Mouse (Mus musculus) right cerebral cortex, postnatal 36 days (tissue): ENCODE results near the gene Ube2d3.

Source experiments
- DNase-seq, 2 experiments: peaks; one replicate each; pipeline ENCODE4 v3.0.0; 2022; ENCODE audit warnings: low spot score in 2 of 2, mixed read lengths in 1 of 2

Ube2d3 gene

DNA sequence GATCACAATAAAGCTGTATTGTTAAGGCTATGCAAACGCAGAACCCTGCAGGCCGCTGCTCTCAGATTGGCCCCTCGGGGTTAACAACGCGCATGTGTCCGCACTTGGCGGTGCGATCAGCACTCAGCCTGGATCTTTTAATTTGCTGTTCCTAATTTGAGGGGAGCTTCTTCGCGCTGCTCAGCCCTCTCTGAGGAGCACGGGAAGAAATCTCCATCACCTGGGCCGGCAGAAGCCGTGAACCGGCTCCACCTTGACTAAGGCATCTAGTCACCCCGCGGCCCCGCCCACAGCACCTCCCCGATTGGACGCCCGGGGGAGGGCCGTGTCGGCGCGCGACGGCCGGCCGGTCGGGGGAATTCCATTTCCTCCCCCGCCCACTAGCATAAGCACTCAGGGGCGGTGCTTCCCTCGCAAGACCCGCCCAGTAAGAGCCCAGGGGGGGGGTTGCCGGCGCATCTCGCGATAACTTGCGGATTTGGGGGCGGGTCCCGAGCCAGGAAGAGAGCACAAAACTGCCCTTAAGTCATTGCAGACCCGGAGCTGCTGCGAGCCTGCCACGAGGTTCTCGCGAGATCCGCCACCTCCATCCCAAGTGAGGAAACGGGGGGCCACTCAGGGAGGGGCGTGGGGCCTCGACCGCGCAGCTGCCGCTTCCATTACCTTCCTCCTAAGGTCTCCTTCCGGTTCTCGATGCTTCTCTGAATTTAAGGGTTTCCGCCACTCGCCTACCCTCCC is at the start of gene Ube2d3:
Gene Ube2d3 (plus strand): TSS at position 392 of the 738 bp plus-strand sequence.
- peak; percentile 99 for DNase-seq

DNA sequence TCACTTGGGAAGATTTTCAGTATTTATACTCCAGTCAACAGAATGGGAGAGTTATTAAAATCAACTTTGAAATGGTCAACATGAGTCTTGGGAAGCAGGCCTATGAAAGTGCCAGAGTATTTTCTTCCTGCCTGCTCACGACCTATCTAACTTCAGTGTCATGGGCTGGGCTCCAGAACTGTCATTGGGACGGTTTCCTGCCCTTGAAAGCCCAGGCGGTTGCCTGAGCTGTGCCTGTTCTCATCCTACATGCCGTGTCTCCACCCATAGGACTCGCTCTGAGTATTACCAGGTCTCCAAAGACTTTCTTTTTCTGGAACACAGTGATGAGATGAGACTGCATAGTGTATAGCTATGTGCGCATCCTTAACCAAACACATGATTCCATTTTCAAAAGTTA is 44.8 kb upstream of the Ube2d3 start:
- DNase-seq = no peak

DNA sequence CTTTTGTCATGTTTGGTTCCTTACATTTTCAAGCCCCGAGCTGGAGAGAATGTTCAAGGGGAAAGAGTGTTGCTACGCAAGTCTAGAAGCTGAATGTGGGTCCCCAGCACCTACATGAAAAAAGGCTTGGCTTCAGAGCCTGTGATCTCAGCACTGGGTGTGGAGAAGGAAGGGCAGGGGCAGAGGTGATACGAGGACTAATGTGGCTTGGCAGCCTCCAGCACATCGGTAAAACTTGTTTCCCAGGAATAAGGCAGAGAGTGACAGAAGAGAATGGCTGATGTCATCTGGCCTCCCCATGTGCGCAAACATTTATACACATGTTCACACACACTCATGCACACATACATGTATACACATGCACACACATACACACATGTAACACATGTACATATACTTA is 42.9 kb upstream of the Ube2d3 start:
- no peak for DNase-seq

DNA sequence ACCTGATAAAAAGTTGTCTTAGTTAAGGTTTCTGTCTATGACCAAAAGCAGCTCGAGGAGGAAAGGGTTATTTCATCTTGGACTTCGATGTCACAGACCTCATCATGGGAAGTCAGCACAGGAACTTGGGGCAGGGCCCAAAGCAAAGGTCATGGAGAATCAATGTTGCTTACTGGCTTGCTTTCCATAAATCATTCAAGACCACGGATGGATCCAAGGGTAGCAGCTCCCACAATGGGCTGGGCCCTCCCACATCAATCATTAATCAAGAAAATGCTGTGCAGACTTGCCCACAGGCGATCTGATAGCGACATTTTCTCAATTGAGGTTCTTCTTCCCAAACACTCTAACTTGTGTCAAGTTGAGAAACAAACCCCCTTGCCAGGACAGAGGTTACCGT is 41.9 kb upstream of the Ube2d3 start:
- no peak for DNase-seq

DNA sequence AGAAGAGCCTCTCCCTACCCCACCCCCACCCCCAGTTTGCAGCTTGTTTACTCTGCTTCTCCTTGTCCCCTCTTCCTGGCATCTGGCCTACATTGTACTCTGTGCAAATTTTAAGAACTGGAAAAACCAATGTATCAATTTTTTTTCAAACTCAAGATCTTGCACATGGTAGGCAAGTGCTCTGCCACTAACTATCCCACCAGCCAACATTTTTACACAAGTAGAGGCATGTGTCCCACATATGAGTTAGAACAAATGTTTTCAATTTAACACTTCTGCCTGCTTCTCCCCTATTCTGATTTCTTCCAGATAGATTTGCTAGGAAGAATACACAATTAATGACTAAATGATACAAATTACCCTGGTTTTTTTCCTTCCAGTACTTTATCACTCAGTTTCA is 40.8 kb upstream of the Ube2d3 start:
- no peak for DNase-seq

DNA sequence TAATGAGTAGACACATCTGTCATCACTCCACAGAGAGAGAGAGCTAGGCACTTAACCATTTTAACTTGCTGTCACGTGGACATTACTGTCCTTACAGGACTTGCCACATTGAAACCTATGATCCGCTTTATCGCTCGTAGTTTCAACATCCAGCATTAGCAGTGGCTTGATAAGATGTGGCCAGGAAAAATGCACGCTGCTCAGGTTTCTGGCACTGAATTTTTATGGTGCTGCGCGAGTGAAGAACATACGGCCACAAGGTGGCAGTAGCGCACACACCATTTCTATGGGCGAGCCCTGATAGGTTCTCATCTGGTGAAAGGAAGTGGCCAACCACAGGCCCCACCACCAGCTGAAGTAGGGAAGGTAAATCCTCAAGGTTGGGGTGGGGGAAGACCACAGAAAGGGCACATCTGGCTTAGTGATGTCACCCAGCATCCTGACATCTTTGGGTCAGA is 35.7 kb upstream of the Ube2d3 start:
- DNase-seq = peak; percentile 69 to 70

DNA sequence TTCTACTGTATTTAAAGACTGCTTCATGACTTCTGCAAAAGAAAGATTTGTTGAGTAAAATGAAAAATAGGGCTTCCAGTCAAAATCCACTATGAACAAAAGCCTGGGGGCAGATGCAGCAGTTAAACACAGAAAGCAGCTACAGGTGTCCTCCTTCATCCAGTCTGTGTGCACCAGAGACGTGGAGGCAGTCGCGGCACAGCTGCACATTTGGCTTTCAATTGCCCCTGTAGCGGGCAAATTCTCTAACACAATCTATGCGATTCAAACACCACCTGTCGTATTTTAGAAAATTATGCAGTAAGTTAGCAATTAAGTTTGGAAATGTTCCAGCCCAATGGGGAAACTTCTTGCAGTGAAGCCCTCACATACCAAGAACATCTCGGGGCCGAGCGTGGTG is 34.7 kb upstream of the Ube2d3 start:
- DNase-seq = no peak

DNA sequence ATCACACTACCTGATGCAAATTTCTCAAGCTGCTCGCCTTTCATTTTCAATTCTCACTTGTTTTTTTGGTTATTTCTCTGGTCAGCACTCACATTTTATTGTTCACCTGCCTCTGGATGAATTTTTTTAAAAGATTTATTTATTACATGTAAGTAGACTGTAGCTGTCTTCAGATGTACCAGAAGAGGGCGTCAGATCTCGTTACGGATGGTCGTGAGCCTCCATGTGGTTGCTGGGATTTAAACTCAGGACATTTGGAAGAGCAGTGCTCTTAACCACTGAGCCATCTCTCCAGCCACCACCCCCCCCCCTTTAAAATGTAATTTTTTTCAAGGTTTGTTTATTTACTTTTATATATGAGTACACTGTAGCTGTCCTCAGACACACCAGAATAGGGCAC is 34.1 kb upstream of the Ube2d3 start:
- no peak for DNase-seq

DNA sequence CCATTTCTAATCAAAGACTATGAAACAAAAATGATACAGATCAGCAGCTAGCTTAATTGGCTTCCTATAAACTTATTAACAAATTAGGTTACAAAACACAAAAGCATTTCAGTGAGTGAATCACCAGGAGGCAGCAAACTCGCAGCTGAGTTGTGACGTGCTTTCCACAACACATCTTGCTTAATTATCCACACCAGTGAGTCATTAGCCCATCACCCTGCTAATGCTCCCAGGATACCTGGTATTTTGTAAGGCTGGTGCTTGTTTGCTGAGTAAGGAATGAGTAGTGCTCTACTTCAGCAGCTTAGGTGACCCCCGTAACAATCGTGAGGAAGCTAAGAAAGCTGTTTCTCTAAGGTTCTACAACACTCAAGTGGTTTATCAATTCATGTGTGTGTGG is 33.4 kb upstream of the Ube2d3 start:
- no peak for DNase-seq

DNA sequence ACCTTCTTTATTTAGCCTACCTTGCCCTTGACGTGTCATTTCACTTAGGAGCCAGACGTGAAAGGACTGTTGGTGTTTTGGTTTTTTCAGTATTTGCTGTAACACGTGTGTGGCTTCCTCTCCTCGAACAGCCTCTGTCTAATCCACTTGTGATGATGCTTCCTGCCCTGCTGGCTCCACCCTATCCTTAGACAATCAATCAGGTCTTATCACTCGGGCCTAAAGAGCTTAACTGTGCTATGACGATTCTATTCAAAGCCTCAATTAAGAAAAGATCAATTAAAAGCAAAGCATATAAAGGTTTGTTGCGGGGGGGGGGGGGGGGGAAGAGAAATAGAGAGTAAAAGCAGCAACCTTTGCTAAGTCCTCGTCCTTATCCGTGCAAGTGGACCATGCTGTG is 30.6 kb upstream of the Ube2d3 start:
- DNase-seq = no peak

DNA sequence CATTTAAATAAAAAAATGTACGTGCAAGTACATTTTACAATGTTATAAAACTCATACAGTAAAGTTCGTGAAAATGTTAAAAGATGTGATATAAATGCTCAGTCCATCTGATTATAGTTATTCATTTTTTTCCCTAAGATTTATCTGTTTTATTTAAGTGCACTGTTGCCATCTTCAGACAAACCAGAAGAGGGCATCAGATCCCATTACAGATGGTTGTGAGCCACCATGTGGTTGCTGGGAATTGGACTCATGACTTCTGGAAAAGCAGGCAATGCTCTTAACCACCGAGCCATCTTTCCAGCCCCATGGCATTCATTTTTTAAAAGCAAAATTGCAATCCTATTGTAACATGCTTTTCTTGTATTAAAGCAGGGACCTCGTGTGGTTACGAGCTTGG is 28.7 kb upstream of the Ube2d3 start:
- DNase-seq = no peak

DNA sequence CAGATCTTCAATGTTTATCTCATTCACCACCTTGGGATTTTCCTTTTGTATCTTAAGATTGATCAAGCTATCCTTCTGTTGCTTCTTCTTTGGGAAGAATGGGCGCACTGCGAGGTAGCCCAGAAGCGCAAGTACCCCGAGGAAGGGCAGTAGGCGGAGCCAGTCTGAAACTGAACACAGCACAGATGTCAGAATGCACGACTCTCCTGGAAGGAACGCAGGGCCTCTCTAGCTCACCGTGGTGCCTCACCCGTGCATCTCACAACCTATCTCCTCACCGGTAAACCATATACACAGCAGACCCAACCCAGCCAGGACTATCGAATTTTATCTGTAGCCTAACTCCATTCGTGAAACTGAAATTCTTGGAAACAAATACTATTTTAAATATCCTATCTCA is 26.9 kb upstream of the Ube2d3 start:
- DNase-seq = no peak

DNA sequence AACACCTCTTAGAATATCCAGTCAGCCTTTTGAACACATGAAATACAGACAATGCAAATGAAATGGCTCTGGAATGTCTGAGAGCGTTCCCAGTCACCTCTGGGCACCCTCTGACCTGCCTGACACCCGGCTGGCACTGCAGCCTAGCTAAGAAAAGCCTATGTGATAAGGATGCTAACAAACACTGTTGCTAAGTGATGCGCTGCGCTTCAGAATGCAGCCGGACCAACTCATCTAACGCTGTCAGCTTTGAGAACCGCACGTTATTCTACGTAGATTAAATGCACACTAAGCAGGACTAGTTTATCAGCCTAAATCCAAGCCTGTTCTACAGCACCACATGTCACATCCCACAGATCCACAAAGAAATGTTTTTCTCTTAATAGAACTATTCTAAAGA is 26.1 kb upstream of the Ube2d3 start:
- DNase-seq = no peak

DNA sequence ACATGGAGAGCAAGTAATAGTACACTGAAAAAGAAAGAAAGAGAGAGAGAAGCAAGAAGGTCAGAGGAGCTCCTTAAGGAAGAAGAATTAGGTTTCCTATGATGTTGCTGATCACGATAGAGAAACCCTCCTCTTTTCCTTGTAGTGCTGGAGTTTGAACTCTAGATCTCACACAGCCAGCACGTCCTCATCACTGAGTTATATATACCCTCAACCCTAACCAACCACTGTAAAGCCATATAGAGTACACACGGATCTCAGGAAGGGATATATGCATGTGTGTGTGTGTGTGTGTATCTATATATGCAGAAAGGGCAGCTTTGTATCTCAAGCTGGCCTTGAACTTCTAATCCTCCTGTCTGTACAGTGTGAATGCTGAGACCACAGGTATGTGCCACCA is 20.7 kb upstream of the Ube2d3 start:
- no peak for DNase-seq

DNA sequence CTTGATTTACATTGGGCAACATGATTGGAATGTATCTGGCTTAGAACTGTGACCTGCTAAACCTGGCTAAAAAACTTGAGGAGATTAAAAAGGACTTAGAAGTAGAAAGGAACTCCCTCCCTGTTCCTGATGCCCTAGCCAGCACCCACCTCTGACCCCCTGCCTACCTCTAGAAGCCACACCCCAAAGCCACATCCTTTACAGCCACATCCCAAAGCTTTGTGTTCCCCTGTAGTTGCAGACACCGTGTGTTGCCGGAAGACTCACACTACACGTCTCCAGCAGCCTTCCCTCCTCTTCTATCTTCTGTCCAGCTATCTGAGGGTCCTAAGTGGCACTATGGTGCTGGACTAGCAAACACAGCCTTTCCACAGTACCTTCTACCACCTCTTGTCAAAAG is 20.1 kb upstream of the Ube2d3 start:
- no peak for DNase-seq

DNA sequence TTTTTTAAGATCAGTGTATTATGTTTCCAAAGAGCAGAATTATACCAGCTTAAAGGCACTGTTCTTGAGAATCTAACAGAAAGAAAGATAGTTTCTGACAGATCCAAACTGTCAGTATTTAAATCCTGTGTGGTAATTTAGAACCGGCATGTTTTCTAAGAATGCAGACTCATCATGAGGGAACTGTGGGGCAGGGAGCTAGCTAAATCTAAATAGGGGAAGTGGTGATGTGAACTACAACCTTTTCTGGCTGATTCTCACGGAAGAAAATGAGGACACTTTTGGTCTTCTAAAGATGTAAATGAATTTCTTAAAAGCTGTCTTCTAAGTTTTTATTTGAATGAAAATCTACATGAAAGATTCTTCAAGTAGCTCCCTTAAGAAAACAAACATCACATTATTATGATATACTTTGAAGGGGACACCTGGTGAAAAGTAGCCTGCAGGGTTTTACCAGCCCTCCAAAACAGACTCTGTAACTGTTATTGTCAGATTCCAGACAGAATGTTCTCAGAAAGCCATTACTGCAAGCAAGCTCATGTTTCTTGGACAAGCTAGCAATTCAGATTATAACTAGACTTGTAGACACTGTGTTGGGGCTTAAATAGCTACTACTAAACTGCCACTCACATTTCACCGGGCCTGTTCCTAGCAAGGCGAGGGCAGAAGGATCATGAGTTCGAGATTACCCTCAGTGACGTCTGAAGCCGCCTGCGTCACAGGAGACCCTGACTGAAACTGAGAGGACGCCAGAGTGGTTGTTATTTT is 17.2 kb upstream of the Ube2d3 start:
- no peak for DNase-seq

DNA sequence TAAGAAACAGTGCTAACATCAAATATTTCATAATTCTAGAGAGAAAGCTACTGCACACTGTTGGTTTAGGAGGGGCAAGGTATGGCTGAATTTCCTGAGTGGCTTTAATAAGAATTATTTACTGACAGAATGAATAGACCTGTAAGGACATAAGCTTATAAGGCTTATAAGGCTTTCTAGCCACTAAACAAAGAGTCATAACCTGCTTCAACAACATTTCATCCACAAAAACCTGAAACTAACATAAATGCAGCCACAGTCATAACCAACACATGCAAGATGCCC is 16.7 kb upstream of the Ube2d3 start:
- DNase-seq = no peak

DNA sequence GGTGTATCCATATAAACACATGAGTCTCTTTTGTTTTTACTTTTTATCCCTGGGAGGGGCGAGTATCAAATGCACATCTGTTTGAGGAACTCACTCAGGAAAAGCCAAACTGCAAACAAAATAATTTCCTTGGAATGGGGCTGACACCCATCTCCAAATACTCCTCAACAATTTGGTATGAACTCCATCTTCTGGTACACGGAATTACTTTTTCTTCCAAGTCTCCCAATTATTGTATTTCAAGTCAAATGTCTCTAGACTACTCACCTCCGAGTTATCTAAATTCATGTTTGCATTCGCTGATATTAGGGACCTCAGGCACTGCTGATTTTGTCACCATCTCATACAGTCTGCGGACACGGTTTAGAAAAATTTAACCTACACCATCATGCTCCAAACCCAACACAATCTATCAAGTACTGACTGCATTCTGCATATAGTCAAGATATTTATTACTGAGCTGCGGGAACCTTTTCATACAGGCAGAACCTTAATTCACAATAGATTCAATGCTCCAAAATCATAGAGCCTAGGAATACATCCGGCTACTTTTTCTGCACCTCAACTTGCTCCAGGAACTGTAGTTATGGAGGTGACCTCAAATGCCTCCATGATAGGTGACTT is 15.6 kb upstream of the Ube2d3 start:
- no peak for DNase-seq

DNA sequence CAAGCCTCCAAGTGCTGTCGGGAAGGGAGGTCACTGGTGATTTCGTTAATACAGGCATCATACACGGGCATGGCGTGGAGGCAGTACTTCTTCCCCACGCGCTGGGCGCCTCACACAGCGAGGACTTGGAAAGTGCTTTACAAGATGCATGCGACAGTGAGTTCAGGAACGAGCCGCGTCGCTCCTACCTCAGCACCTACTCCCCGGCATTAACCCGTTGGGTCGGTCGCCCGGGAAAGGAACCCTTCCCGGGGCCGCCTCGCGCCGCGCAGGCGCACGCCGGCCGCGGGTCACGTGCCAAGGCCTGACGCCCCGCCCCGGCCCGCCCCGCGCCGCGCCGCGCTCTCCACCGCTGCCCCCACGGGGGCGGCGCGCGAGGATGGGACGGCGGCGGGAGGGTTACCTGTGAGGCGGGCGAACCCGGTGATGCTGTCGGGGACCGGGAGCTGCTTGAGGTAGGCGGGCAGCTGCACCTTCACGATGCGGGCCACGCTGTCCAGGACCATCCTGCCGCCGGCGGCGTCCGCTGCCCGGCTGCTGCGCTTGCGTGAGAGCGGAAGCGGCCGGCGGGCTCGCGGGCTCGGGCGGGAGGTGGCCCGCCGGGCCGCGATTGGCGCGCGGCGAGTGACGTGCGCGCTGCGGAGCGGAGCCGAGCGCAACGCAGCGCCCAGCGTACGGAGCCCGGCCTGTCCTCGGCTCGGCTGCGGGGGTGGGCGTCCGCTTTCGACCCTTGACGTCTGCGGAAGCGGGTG is 14.9 kb upstream of the Ube2d3 start:
- DNase-seq = peak; percentile 75 to 81

DNA sequence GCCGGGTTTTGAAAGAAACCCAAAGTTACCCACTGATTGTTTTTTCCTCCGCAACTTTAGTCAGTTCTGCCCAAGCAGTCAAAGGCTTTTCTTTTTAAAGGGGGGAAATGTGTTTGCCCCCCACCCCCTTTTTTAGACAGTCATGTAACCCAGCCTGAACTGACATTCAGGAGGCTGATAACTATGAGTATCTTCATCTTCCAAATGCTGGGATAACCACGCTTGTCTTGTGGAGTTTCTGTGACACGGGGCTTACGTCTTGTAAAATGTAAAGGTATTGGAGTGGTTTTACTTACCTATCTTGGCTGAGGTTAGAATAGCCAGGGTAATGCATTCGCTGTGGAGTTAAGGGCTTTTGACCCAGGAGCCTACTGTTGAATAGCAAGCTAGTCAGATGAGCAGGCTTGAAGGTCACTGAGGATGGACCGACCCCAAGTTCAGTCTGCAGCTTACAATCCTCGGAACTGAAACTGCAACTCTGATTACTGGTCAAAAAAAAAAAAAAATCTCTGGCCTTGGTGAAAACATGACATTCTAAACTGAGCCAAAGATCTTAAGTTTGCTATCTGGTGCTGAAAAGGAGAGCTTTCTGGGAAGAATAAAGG is 14.2 kb upstream of the Ube2d3 start, which contains the start of gene Cisd2:
Gene Cisd2 (minus strand): TSS at position 318 of the 605 bp plus-strand sequence.
- DNase-seq = no peak

DNA sequence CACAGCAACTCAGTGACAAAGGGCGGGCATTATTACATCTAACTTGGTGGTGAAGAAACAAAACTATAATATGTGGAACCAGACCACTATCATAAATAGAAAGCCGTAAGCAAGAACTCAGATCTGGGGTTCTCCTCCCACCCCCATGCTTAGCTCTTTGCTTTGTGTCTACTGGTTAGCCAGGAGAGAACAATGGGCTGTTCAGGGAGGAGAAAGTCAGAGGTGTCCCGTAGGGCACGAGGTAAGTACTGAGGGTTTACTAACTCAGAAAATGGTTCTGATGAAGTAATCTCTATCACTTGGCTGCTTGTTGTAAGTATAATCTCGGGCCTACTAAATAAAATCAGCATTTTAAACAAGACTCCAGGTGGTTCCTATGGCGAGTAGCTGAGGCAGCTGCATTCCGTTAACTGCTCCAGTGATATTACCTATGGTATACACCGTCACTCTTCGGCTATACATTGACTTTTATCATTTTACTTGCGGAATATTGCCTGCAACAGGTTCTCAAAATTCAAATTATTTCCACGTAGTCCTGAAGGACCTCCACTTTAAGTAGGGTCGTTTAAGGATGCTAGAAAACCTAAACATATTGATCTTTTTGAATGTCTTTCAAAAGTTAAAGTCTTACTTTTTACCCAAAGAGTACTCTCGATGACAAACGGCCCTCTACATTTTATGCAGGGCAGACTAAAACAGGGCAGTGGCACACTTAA is 890 bp upstream of the Ube2d3 start:
- DNase-seq = no peak
